Mouse (Mus musculus): Measurements from ENCODE around the gene Il4i1.

Il4i1 gene

DNA sequence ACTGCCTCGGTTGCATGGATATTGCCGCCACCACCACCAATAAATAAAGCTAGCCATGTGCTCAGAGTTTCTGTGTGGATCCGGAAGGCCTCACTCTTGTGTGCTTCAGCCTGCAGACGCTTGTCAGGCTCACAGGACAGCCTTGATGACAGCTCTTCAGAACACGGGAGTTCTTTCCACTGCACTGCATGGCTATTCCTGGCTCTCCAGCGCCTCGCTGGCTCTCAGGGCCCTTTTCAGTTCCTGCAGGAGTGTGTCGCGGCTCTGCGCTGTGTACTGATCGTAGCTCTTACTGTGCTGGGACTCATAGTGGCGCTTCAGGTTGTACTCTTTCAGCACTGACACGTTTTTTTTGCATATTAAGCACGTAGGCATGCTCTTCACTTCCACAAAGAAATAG, 61.6 kb downstream of the Il4i1 start:
- in situ Hi-C loops (cut with MboI; ENCODE audit: unreplicated experiment in 2 of 2) = no loop called here

DNA sequence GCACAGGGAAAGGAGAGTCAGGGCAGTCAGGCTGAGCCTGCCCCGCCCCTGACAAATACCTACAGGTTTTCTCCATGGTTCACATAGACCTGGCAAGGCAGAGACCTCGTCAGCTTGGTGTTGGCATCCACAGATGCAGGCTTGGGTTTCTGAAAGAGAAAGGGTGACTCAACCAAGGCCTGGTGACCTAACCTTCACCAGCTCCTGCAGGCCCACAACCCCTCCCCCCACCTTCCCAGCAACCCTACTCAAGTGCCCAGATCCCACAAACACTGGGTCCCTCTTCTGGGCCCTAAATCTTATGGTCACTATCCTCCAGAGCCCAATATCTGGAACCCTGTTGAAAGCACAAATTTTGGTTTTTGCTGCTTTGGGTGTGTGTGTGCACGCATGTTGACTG, 66.8 kb downstream of the Il4i1 start:
- in situ Hi-C loops (cut with MboI; ENCODE audit: unreplicated experiment in 2 of 2) = no loop called here

DNA sequence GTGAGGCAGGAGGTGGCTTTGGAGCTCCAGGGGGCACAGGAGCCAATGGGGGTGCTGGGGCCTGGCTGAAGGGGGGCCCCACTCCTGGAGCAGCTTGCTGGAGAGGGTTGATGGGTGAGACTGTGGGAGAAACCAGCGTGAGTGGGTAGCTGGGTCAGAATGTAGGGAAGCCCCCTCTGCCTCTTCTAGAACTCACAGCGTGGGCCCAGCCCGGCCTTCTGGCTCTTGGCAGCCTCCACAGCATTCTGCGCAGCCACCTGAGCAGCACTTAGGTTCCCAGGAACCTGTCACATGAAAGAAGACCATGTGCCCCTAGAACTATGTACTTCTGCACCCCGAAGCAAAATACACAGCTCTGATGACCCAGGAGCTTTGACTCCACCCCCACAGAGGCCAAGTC, 68.5 kb downstream of the Il4i1 start:
- in situ Hi-C loops (cut with MboI; ENCODE audit: unreplicated experiment in 2 of 2) = no loop called here

DNA sequence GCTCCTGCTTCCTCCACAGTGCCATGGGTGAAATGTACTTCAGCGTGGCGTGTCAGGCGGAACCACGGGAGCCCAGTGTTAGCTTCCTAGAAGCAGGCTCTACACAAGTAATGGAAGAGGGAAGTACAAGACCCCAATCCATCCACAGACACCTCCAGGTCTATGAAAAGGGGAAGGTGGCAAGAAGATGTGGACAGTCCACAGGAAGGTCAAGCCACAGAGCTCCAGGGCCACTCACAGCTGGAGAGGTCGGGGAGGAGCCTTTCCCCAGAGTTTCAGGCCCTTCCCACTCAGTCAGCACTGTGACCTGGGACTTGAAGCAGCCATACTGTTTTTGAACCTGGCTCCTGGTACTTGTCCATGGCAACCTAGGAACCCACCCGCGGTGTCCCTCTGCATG, 70.8 kb downstream of the Il4i1 start:
- in situ Hi-C loops (cut with MboI; ENCODE audit: unreplicated experiment in 2 of 2) = no loop called here

DNA sequence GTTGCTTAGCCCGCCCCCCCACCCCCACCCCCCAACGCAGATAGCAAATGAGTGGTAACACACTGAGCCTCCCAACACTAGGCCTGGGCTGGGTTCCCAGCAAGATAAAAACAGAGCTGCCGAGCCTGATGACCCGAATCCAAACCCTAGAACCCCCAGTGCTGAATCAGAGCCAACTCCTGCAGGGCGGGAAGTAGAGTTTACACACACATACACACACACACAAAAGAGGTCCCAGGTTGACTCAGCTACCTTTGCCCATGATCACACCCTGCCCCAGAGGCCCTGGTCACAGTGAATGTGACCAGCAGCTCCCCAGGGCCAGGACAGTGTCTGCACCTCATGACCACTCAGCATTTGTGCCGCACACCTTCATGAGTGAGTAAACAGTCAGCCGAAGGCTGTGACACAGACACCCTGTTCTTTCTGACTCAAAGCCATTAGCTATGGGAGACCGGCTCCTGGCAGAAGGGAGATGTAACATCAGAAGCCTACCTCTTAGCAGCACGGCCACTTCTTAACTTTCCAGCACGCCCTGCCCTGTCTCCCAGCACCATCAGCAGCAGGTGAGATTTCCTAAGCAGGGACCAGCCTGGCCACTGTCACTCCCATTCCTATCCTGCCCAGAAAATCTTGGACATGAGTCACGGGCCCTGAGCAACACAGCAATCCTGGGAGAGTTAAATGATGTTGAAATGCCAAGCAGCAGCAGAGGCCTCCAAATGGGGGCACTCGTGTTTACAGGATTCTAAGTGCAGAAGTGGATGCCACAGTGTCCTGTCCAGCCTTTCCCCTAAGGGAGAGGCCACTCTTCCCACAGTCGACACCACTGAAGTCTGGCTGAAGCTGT, 72.3 kb downstream of the Il4i1 start:
- in situ Hi-C loops (cut with MboI; ENCODE audit: unreplicated experiment in 2 of 2) = no loop called here

DNA sequence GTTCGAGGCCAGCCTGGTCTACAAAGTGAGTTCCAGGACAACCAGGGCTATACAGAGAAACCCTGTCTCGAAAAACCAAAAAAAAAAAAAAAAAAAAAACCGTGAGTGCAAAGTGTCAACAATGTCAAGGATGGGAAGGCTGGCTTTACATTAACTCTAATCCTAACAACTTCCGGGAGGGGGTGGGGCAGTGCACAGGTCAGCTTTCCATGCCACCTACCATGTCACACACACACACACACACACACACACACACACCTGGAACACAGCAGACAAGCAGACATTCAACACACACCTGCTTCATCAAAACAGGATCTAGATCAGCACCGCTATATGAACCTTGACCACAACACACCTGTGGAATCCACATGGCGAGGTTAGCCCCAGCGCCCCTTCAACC, 74.0 kb downstream of the Il4i1 start:
- in situ Hi-C loops (cut with MboI; ENCODE audit: unreplicated experiment in 2 of 2) = loop anchor here in 1 of 2 experiments (10.0 kb wide), 1 partner anchor 65 kb away; no protein-coding TSS in a partner anchor

Data from v-Abl transformed pro-B cells (cell line).